Mouse (Mus musculus): Measurements from ENCODE around the gene Trank1.

Trank1 gene

DNA sequence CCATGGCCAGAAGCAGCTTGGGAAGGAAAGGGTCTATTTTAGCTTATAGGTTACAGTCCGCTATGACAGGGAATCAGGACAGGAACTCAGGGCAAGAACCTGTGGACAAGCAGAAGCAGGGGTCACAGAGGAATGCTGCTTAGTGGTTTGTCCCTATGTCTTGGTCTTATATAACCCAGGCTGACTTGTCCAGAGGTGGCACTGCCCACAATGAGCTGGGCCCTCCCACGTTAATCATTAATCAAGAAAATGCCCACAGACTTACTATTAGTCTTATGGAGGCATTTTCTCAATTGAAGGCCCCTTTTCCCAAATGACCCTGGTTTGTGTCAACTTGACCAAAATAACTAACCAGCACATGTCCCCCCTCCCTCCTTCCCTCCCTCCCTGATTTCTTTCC lies 129.6 kb downstream of the Trank1 start:
- Histone ChIP-seq H3K36me3 (ENCODE audit: control insufficient read depth, insufficient read depth, low read length, poor library complexity, severe bottlenecking) (no peaks in the 10 kb centered on the region), H3K27me3 (ENCODE audit: control insufficient read depth, insufficient read depth, low read length, poor library complexity, severe bottlenecking) (no peaks in the 10 kb centered on the region)
- DNase-seq (ENCODE audit: low read depth, low spot score), result no peak

Data from splenic B cell, adult 2 months (primary cell).